Mouse (Mus musculus) lung, postnatal 14 days (tissue): ENCODE measurements around the gene 2810408A11Rik.
"Not testable (repeated sequence)": the region's sequence is repeated elsewhere in the genome, so short reads cannot be mapped to it uniquely, and the experiment has no call there.

Experiments used
- DNase-seq: peaks from one replicate; pipeline ENCODE4 v3.0.0; 2021

2810408A11Rik gene

GRCm38 (mm10) chr11:69930967-69931537, 30.3 kb upstream of the 2810408A11Rik start:
- DNase-seq = no peak

- not testable (repeated sequence) for DNase-seq
These were observed 29.4 kb upstream of the 2810408A11Rik start for GRCm38 (mm10) chr11:69930176-69930575.

GRCm38 (mm10) chr11:69929712-69930111, 28.9 kb upstream of the 2810408A11Rik start:
- DNase-seq = no peak

- no peak for DNase-seq
These were observed 26.7 kb upstream of the 2810408A11Rik start for GRCm38 (mm10) chr11:69927501-69927900.

- DNase-seq = no peak
These were observed 22.0 kb upstream of the 2810408A11Rik start for GRCm38 (mm10) chr11:69922796-69923195.

GRCm38 (mm10) chr11:69922012-69922756, 21.4 kb upstream of the 2810408A11Rik start:
- DNase-seq = no peak

GRCm38 (mm10) chr11:69921114-69922011, 20.6 kb upstream of the 2810408A11Rik start, which contains the start of gene Eif5a:
TSS of gene Eif5a (minus strand) at chr11:69921958.
- DNase-seq = peak; percentile 100

GRCm38 (mm10) chr11:69920266-69921031, 19.7 kb upstream of the 2810408A11Rik start:
- no peak for DNase-seq

- DNase-seq = peak; percentile 83
These were observed 19.0 kb upstream of the 2810408A11Rik start for GRCm38 (mm10) chr11:69919661-69920265.

- no peak for DNase-seq
These were observed 18.3 kb upstream of the 2810408A11Rik start for GRCm38 (mm10) chr11:69919053-69919452.

- DNase-seq = no peak
These were observed 17.3 kb upstream of the 2810408A11Rik start for GRCm38 (mm10) chr11:69918118-69918517.

- DNase-seq = no peak
These were observed 16.7 kb upstream of the 2810408A11Rik start for GRCm38 (mm10) chr11:69917379-69917948.

GRCm38 (mm10) chr11:69916652-69917378, 16.0 kb upstream of the 2810408A11Rik start:
- DNase-seq = not testable (repeated sequence)

GRCm38 (mm10) chr11:69915667-69916627, 15.2 kb upstream of the 2810408A11Rik start:
- no peak for DNase-seq

- no peak for DNase-seq
These were observed 14.2 kb upstream of the 2810408A11Rik start for GRCm38 (mm10) chr11:69914917-69915430.

- no peak for DNase-seq
These were observed 13.6 kb upstream of the 2810408A11Rik start for GRCm38 (mm10) chr11:69914372-69914764.

- peak; percentile 93 for DNase-seq
These were observed 13.0 kb upstream of the 2810408A11Rik start, which contains the start of gene Gps2 for GRCm38 (mm10) chr11:69913554-69914371. TSS of gene Gps2 (plus strand) at chr11:69913888.

GRCm38 (mm10) chr11:69912716-69913530, 12.1 kb upstream of the 2810408A11Rik start:
- DNase-seq = no peak
